Comparison of ENCODE assay signal across 19 mouse cellular contexts in the genomic region with DNA sequence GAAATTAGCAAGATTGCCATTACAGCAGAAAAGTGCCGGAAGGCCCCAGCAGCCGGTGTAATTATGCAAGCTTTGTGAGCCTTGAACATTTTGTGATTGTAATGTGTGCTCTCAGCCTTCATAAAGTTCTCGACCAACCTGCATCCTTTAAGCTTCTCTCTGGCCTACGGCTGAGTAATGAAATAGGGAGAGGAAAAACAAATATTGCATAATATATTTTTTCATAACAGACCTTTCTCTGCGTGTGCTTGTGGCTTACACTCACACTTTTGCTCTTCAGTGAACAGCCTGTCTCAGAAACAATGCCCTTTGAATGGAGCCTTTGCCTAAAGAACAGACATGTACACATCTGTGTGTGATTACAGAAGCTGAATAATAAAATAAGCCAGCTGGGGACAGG.
DNase-seq lines count a peak whose midpoint lies in the region; ATAC-seq and TF ChIP-seq lines count a peak whose summit lies in the region.
"Had no signal": no experiment of that assay in that cellular context is flagged by ENCODE, and none has a peak within 500 bp of the region (broad histone marks: within the 10 kb centered on the region; RNA-seq: fewer than 3 reads in every experiment).

No protein-coding gene starts in this region.

- 0 out of 2 replicates have a peak, but pooled peaks cover 2% of the 10 kb centered on the region for H3K4me1 ChIP-seq in kidney, embryonic 15.5 days
- no peaks in the 10 kb centered on the region for H3K4me1 ChIP-seq in midbrain, embryonic 14.5 days (ENCODE audit: control insufficient read depth, insufficient read depth, low read length)
- no peaks in the 10 kb centered on the region; the same call in 1 of the 2 replicates for H3K4me1 ChIP-seq in midbrain, embryonic 10.5 days
- H3K4me1 ChIP-seq in embryonic facial prominence, embryonic 10.5 days = peaks cover 15% of the 10 kb centered on the region; the same call in 1 of the 2 replicates
- no peaks in the 10 kb centered on the region for H3K4me1 ChIP-seq in intestine, postnatal 0 days (replicated peaks; ENCODE audit: control insufficient read depth, insufficient read depth, low read length)
- H3K4me1 ChIP-seq: forebrain, embryonic 15.5 days; liver, embryonic 12.5 days; megakaryocyte, embryonic 14.5 days; neural tube, embryonic 12.5 days had no signal

- no peak for DNase-seq in kidney, postnatal 36 days
- peak; percentile 7 for DNase-seq in midbrain, embryonic 14.5 days
- DNase-seq in midbrain, embryonic 10.5 days (ENCODE audit: low spot score) = no peak
- peak; percentile 30 for DNase-seq in embryonic facial prominence, embryonic 10.5 days (ENCODE audit: low spot score)
- DNase-seq: adrenal gland, adult 2 months; cerebellum, adult 8-10 months; gastrocnemius, postnatal 36 days; heart, postnatal 10 days; kidney, adult 11 months; thymus, postnatal 25 days had no signal

- H3K36me3 ChIP-seq in kidney, embryonic 15.5 days = no peaks in the 10 kb centered on the region
- no peaks in the 10 kb centered on the region for H3K36me3 ChIP-seq in midbrain, embryonic 14.5 days (ENCODE audit: control insufficient read depth, insufficient read depth, low read length)
- H3K36me3 ChIP-seq in midbrain, embryonic 10.5 days = no peaks in the 10 kb centered on the region
- no peaks in the 10 kb centered on the region for H3K36me3 ChIP-seq in embryonic facial prominence, embryonic 10.5 days (replicated peaks)
- H3K36me3 ChIP-seq in intestine, postnatal 0 days (ENCODE audit: control insufficient read depth, insufficient read depth) = no peaks in the 10 kb centered on the region
- H3K36me3 ChIP-seq: forebrain, embryonic 15.5 days; limb, embryonic 12.5 days; liver, embryonic 12.5 days; neural tube, embryonic 12.5 days had no signal

- no peak for ATAC-seq in kidney, embryonic 15.5 days (replicated peaks; ENCODE audit: low FRiP score)
- ATAC-seq in midbrain, embryonic 14.5 days (ENCODE audit: low FRiP score, low TSS enrichment) = no peak
- peak; percentile 52 for ATAC-seq in megakaryocyte progenitor cell, adult 5-6 weeks (replicated peaks; ENCODE audit: poor library complexity)
- no peak for ATAC-seq in intestine, postnatal 0 days
- ATAC-seq: forebrain, embryonic 15.5 days; liver, embryonic 12.5 days had no signal

- H3K9me3 ChIP-seq in kidney, embryonic 15.5 days (replicated peaks) = no peaks in the 10 kb centered on the region
- H3K9me3 ChIP-seq in midbrain, embryonic 14.5 days (ENCODE audit: control insufficient read depth, low read length) = no peaks in the 10 kb centered on the region
- H3K9me3 ChIP-seq in midbrain, embryonic 10.5 days (replicated peaks) = no peaks in the 10 kb centered on the region
- no peaks in the 10 kb centered on the region for H3K9me3 ChIP-seq in embryonic facial prominence, embryonic 10.5 days
- no peaks in the 10 kb centered on the region for H3K9me3 ChIP-seq in intestine, postnatal 0 days (ENCODE audit: control insufficient read depth)
- H3K9me3 ChIP-seq: forebrain, embryonic 15.5 days; limb, embryonic 12.5 days; liver, embryonic 12.5 days; megakaryocyte, embryonic 14.5 days; neural tube, embryonic 12.5 days had no signal

- H3K4me2 ChIP-seq in kidney, embryonic 15.5 days = no peak overlapping the region
- no peak overlapping the region for H3K4me2 ChIP-seq in midbrain, embryonic 14.5 days (ENCODE audit: low read length)
- H3K4me2 ChIP-seq in intestine, postnatal 0 days (replicated peaks; ENCODE audit: low read depth) = no peak overlapping the region
- H3K4me2 ChIP-seq: forebrain, embryonic 15.5 days; hindbrain, embryonic 14.5 days; limb, embryonic 12.5 days; liver, embryonic 12.5 days; neural tube, embryonic 12.5 days had no signal

- peak overlapping the region; percentile 72 for H3K27ac ChIP-seq in kidney, embryonic 15.5 days
- H3K27ac ChIP-seq in midbrain, embryonic 14.5 days (replicated peaks; ENCODE audit: low read depth, low read length) = no peak overlapping the region
- H3K27ac ChIP-seq in midbrain, embryonic 10.5 days (replicated peaks) = no peak overlapping the region
- no peak overlapping the region for H3K27ac ChIP-seq in embryonic facial prominence, embryonic 10.5 days (replicated peaks)
- H3K27ac ChIP-seq in intestine, postnatal 0 days (ENCODE audit: low read depth, low read length) = no peak overlapping the region
- H3K27ac ChIP-seq: forebrain, embryonic 15.5 days; hindbrain, embryonic 14.5 days; limb, embryonic 12.5 days; liver, embryonic 12.5 days; neural tube, embryonic 12.5 days had no signal

- TF ChIP-seq CTCF in intestine, postnatal 0 days (IDR thresholded peaks at IDR 0.05; ENCODE audit: low read depth) = no peak

- no peak overlapping the region for H3K9ac ChIP-seq in kidney, embryonic 15.5 days
- H3K9ac ChIP-seq in midbrain, embryonic 14.5 days (replicated peaks; ENCODE audit: low read length) = no peak overlapping the region
- H3K9ac ChIP-seq in intestine, postnatal 0 days (ENCODE audit: low read depth, low read length) = no peak overlapping the region
- H3K9ac ChIP-seq: forebrain, embryonic 15.5 days; hindbrain, embryonic 14.5 days; limb, embryonic 12.5 days; liver, embryonic 12.5 days; neural tube, embryonic 12.5 days had no signal

- 35% methylated on average over 5 of the region's 5 CpGs for WGBS in kidney, embryonic 15.5 days
- 66% methylated on average over 5 of the region's 5 CpGs for WGBS in midbrain, embryonic 14.5 days
- WGBS in midbrain, embryonic 10.5 days = 81% methylated on average over 5 of the region's 5 CpGs
- 43% methylated on average over 5 of the region's 5 CpGs for WGBS in embryonic facial prominence, embryonic 10.5 days
- WGBS in intestine, postnatal 0 days = 40% methylated on average over 5 of the region's 5 CpGs

- H3K4me3 ChIP-seq in kidney, embryonic 15.5 days (replicated peaks) = no peak overlapping the region
- H3K4me3 ChIP-seq in midbrain, embryonic 14.5 days (replicated peaks; ENCODE audit: low read depth, low read length) = no peak overlapping the region
- H3K4me3 ChIP-seq in midbrain, embryonic 10.5 days = no peak overlapping the region
- H3K4me3 ChIP-seq in embryonic facial prominence, embryonic 10.5 days = no peak overlapping the region
- H3K4me3 ChIP-seq in intestine, postnatal 0 days (ENCODE audit: low read depth, low read length) = no peak overlapping the region
- H3K4me3 ChIP-seq: forebrain, embryonic 15.5 days; limb, embryonic 12.5 days; liver, embryonic 12.5 days; megakaryocyte, embryonic 14.5 days; neural tube, embryonic 12.5 days had no signal

- H3K27me3 ChIP-seq in kidney, embryonic 15.5 days = no peaks in the 10 kb centered on the region
- no peaks in the 10 kb centered on the region for H3K27me3 ChIP-seq in midbrain, embryonic 14.5 days (ENCODE audit: control insufficient read depth, insufficient read depth, low read length)
- H3K27me3 ChIP-seq in midbrain, embryonic 10.5 days (ENCODE audit: low read depth, poor library complexity, severe bottlenecking) = no peaks in the 10 kb centered on the region
- no peaks in the 10 kb centered on the region for H3K27me3 ChIP-seq in embryonic facial prominence, embryonic 10.5 days (replicated peaks; ENCODE audit: low read depth, poor library complexity, severe bottlenecking)
- no peaks in the 10 kb centered on the region for H3K27me3 ChIP-seq in intestine, postnatal 0 days (replicated peaks; ENCODE audit: control insufficient read depth, insufficient read depth, low read length)
- H3K27me3 ChIP-seq: forebrain, embryonic 15.5 days; limb, embryonic 12.5 days; liver, embryonic 12.5 days; megakaryocyte, embryonic 14.5 days; neural tube, embryonic 12.5 days had no signal

Comparison
In these comparisons a context has a peak if more than half of its experiments do, and no peak if none do; other contexts are left out.
1. DNase-seq: peak in midbrain, embryonic 14.5 days (single experiment) and embryonic facial prominence, embryonic 10.5 days (single experiment); none in kidney, postnatal 36 days (0 of 2) and midbrain, embryonic 10.5 days (single experiment).